ENCODE assay signal across 7 mouse cellular contexts in genomic region chr19:10959085-10959977, GRCm38 (mm10). TPM values are rescaled to one million over a fixed set of nuclear protein-coding genes. Genes with fewer than 3 reads are reported as not detected.
DNase-seq lines count a peak whose midpoint lies in the region; ATAC-seq and TF ChIP-seq lines count a peak whose summit lies in the region.

No protein-coding gene starts in this region.

- no peaks in the 10 kb centered on the region for H3K36me3 ChIP-seq in forebrain, embryonic 11.5 days (ENCODE audit: control insufficient read depth, insufficient read depth, low read length)
- H3K36me3 ChIP-seq in neural tube, embryonic 14.5 days (ENCODE audit: control insufficient read depth, insufficient read depth, low read length): no peaks in the 10 kb centered on the region

- 38% methylated on average over 11 of the region's 11 CpGs for WGBS in forebrain, embryonic 11.5 days
- WGBS in lung, adult 2 months: 17% methylated on average over 11 of the region's 11 CpGs
- WGBS in neural tube, embryonic 14.5 days: 34% methylated on average over 11 of the region's 11 CpGs

- H3K4me2 ChIP-seq in forebrain, embryonic 11.5 days (ENCODE audit: low read depth, low read length, severe bottlenecking): no peak overlapping the region
- H3K4me2 ChIP-seq in neural tube, embryonic 14.5 days (ENCODE audit: low read depth, low read length): no peak overlapping the region

- no peak for TF ChIP-seq POLR2A in lung, adult 2 months (IDR thresholded peaks at IDR 0.05; ENCODE audit: borderline replicate concordance, extremely low read depth, low read depth, low read length)

- H3K4me3 ChIP-seq in forebrain, embryonic 11.5 days (ENCODE audit: low read depth, low read length): no peak overlapping the region
- H3K4me3 ChIP-seq in lung, adult 2 months (replicated peaks; ENCODE audit: extremely low read depth, low read depth, low read length): no peak overlapping the region
- no peak overlapping the region for H3K4me3 ChIP-seq in neural tube, embryonic 14.5 days (ENCODE audit: low read depth, low read length)

- no peak overlapping the region for H3K27ac ChIP-seq in forebrain, embryonic 11.5 days (ENCODE audit: low read depth, low read length)
- H3K27ac ChIP-seq in neural tube, embryonic 14.5 days (ENCODE audit: low read depth, low read length): no peak overlapping the region

- no peaks in the 10 kb centered on the region for H3K27me3 ChIP-seq in forebrain, embryonic 11.5 days (ENCODE audit: control insufficient read depth, insufficient read depth, low read length)
- no peaks in the 10 kb centered on the region for H3K27me3 ChIP-seq in neural tube, embryonic 14.5 days (ENCODE audit: control insufficient read depth, insufficient read depth, low read length)

- peak; percentile 44 for DNase-seq in urinary bladder, postnatal 25 days (ENCODE audit: low spot score)
- DNase-seq in urinary bladder, adult 2 months (ENCODE audit: low spot score): no peak
- peak; percentile 69 for DNase-seq in c-Kit-positive CD71-negative TER-119-negative erythroid progenitor cells, embryonic 14.5 days (ENCODE audit: low read depth)
- DNase-seq in forebrain, embryonic 11.5 days (ENCODE audit: low spot score): peak; percentile 63
- peak; percentile 69 for DNase-seq in hindlimb bud, embryonic 11.5 days (ENCODE audit: extremely low spot score, low read depth, low spot score)
- peak; percentile 29 for DNase-seq in lung, adult 2 months

- no peaks in the 10 kb centered on the region for H3K9me3 ChIP-seq in forebrain, embryonic 11.5 days (ENCODE audit: control insufficient read depth, low read length)
- H3K9me3 ChIP-seq in neural tube, embryonic 14.5 days (ENCODE audit: control insufficient read depth, low read length): no peaks in the 10 kb centered on the region

- no peaks in the 10 kb centered on the region for H3K4me1 ChIP-seq in forebrain, embryonic 11.5 days (replicated peaks; ENCODE audit: control insufficient read depth, insufficient read depth, low read length)
- H3K4me1 ChIP-seq in lung, adult 2 months (ENCODE audit: control insufficient read depth, insufficient read depth, low read length): peaks cover 3% of the 10 kb centered on the region; the same call in 1 of the 2 replicates
- no peaks in the 10 kb centered on the region for H3K4me1 ChIP-seq in neural tube, embryonic 14.5 days (ENCODE audit: control insufficient read depth, insufficient read depth, low read length)

- peak; percentile 39; the same call in 1 of the 2 replicates for TF ChIP-seq CTCF in lung, adult 2 months (IDR thresholded peaks at IDR 0.05; ENCODE audit: insufficient read depth, low read length)

- H3K9ac ChIP-seq in forebrain, embryonic 11.5 days (ENCODE audit: low read length): no peak overlapping the region
- H3K9ac ChIP-seq in neural tube, embryonic 14.5 days (replicated peaks; ENCODE audit: low read depth, low read length): no peak overlapping the region

- ATAC-seq in forebrain, embryonic 11.5 days (replicated peaks; ENCODE audit: low FRiP score): peak; percentile 75
- peak; percentile 76 for ATAC-seq in neural tube, embryonic 14.5 days (ENCODE audit: low read depth)

RNA-seq across cellular contexts. Expression of gene Ccdc86, which starts 10.3 kb away (rescaled TPM):
- 7.3 and 7.9 TPM in 2 replicates for polyA plus RNA-seq in urinary bladder, adult 2 months (2012; rRNA removed)
- polyA plus RNA-seq in forebrain, embryonic 11.5 days (2014; fragmentation: Nextera tagmentation; extraction: Ambion mirVana): 28.1 and 31.2 TPM in 2 replicates
- polyA plus RNA-seq in lung, adult 2 months (2012; rRNA removed): 3.9 and 4.7 TPM in 2 replicates
- polyA plus RNA-seq in neural tube, embryonic 14.5 days (2014; fragmentation: Nextera tagmentation; extraction: Ambion mirVana): 9.8 and 11.6 TPM in 2 replicates

RNA-seq across cellular contexts. Expression of gene Ms4a10, which starts 15.1 kb away (rescaled TPM):
- polyA plus RNA-seq in urinary bladder, adult 2 months (2012; rRNA removed): 0.06 TPM in 1 of 2 replicates, not detected in the other
- polyA plus RNA-seq in forebrain, embryonic 11.5 days (2014; fragmentation: Nextera tagmentation; extraction: Ambion mirVana): not detected in 2 replicates
- not detected in 2 replicates for polyA plus RNA-seq in lung, adult 2 months (2012; rRNA removed)
- polyA plus RNA-seq in neural tube, embryonic 14.5 days (2014; fragmentation: Nextera tagmentation; extraction: Ambion mirVana): not detected in 2 replicates

RNA-seq across cellular contexts. Expression of gene Ptgdr2, which starts 22.4 kb away (rescaled TPM):
- 0.06 TPM in 2 replicates for polyA plus RNA-seq in urinary bladder, adult 2 months (2012; rRNA removed)
- 0.09 TPM in 1 of 2 replicates, not detected in the other for polyA plus RNA-seq in forebrain, embryonic 11.5 days (2014; fragmentation: Nextera tagmentation; extraction: Ambion mirVana)
- 4.8 and 6.6 TPM in 2 replicates for polyA plus RNA-seq in lung, adult 2 months (2012; rRNA removed)
- polyA plus RNA-seq in neural tube, embryonic 14.5 days (2014; fragmentation: Nextera tagmentation; extraction: Ambion mirVana): 0.10 and 0.11 TPM in 2 replicates

RNA-seq across cellular contexts. Expression of gene Ms4a15, which starts 33.7 kb away (rescaled TPM):
- polyA plus RNA-seq in urinary bladder, adult 2 months (2012; rRNA removed): not detected in 2 replicates
- not detected in 2 replicates for polyA plus RNA-seq in forebrain, embryonic 11.5 days (2014; fragmentation: Nextera tagmentation; extraction: Ambion mirVana)
- polyA plus RNA-seq in lung, adult 2 months (2012; rRNA removed): 1.8 and 2.3 TPM in 2 replicates
- not detected in 2 replicates for polyA plus RNA-seq in neural tube, embryonic 14.5 days (2014; fragmentation: Nextera tagmentation; extraction: Ambion mirVana)

RNA-seq across cellular contexts. Expression of gene Zp1, which starts 38.9 kb away (rescaled TPM):
- 0.56 and 1.4 TPM in 2 replicates for polyA plus RNA-seq in urinary bladder, adult 2 months (2012; rRNA removed)
- not detected in 2 replicates for polyA plus RNA-seq in forebrain, embryonic 11.5 days (2014; fragmentation: Nextera tagmentation; extraction: Ambion mirVana)
- 0.21 and 0.33 TPM in 2 replicates for polyA plus RNA-seq in lung, adult 2 months (2012; rRNA removed)
- not detected in 2 replicates for polyA plus RNA-seq in neural tube, embryonic 14.5 days (2014; fragmentation: Nextera tagmentation; extraction: Ambion mirVana)
